Mouse (Mus musculus) ES-E14 (cell line): ENCODE measurements at regions not wholly inside any gene's neighbourhood (a gene's known extent, or its start where the extent isn't known, plus 50 kb on each side); places are given as distances from the start of the nearest gene placed in this dataset.

Experiments
- CHD2 ChIP-seq: IDR thresholded peaks from 2 replicates; pipeline ENCODE4 v1.6.1; 2014; ENCODE audit warnings: mild to moderate bottlenecking, low read depth, low read length, inconsistent platforms
- MAFK ChIP-seq: IDR thresholded peaks from 2 replicates; pipeline ENCODE4 v1.6.1; 2014; ENCODE audit warnings: mild to moderate bottlenecking, low read depth, low read length, inconsistent platforms; ENCODE audit not compliant: insufficient read depth
- ZNF384 ChIP-seq: IDR thresholded peaks from 2 replicates; pipeline ENCODE4 v1.6.1; 2012; ENCODE audit warnings: low read depth, low read length, inconsistent platforms

DNA sequence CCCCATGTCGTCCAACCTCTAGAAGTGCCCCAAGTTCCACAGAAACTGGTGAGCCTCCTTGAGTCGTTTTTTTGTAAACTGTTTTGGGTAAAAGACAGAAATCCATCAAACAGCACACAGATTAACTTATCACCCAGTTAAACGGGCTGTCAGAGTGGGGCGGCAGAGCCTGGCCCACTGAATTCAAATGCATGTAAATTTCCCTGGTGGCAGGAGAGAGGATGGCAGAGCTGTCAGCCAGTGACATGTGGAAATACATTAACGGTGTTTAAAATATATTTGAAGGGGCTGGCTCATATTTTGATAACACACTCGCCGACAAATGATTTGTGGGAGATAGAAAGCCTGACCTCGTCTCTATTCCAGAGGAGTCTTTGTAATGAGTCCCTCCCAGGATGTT, 252.5 kb upstream of the Mki67 start:
- TF ChIP-seq MAFK (no peak), ZNF384 (no peak), CHD2 (no peak)
